Mouse (Mus musculus) heart, adult 2 months (tissue): ENCODE measurements around the gene Ttc39a.

Source experiments
- CTCF ChIP-seq: fragments of 200-600 bp; IDR thresholded peaks from 2 replicates; pipeline ENCODE4 v1.8.1; 2022; ENCODE audit warnings: antibody characterized with exemption, mild to moderate bottlenecking, moderate library complexity
- EP300 ChIP-seq: fragments of 200-500 bp; IDR thresholded peaks from 2 replicates; pipeline ENCODE4 v1.6.1; 2011; ENCODE audit warnings: low read depth, low read length, control low read depth; ENCODE audit not compliant: insufficient read depth
- POLR2A ChIP-seq: fragments of 200-500 bp; IDR thresholded peaks from 2 replicates; pipeline ENCODE4 v1.6.1; 2011; ENCODE audit warnings: mild to moderate bottlenecking, low read depth, low read length, control low read depth; ENCODE audit not compliant: insufficient read depth

DNA sequence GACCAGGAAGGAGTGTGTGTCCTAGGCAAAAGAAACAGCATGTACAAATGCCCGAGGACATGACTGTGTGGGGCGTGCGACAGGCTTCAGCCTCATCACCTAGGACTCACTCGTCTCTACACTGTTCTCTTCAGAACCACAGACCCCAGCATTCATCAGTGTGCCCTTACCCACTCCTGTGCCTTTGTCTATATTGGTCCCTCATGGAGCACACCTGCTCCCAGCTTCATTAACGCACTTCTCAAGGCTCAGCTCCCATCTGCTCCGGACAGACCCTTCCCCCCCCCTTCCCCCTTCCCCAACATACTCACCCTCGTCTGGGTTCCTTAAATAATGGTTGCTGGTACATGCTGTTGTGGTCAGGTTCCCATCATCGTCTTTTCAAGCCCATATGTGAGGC is 1.0 kb upstream of the Ttc39a start:
- TF ChIP-seq EP300: no peak
- no peak for TF ChIP-seq POLR2A
- no peak for TF ChIP-seq CTCF
